Mouse (Mus musculus) G1E (cell line): ENCODE data around the gene Spats1.

ENCODE experiments used
- CTCF ChIP-seq: IDR thresholded peaks from 2 replicates; pipeline ENCODE4 v1.5.1; 2012; ENCODE audit warnings: low read depth, low read length, inconsistent platforms, mixed read lengths
- GATA1 ChIP-seq: IDR thresholded peaks from 2 replicates; pipeline ENCODE4 v1.6.1; 2012; ENCODE audit warnings: borderline replicate concordance, low read length, inconsistent platforms, mixed read lengths
- GATA2 ChIP-seq: IDR thresholded peaks from 2 replicates; pipeline ENCODE4 v1.6.1; 2012; ENCODE audit warnings: low read depth, low read length, inconsistent platforms, borderline replicate concordance
- POLR2AphosphoS5 ChIP-seq: IDR thresholded peaks from 2 replicates; pipeline ENCODE4 v1.6.1; 2012; ENCODE audit warnings: low read depth, low read length, inconsistent platforms; ENCODE audit not compliant: insufficient replicate concordance
- TAL1 ChIP-seq: conservative IDR thresholded peaks from 2 replicates; pipeline ENCODE4 v1.6.1; 2012; ENCODE audit warnings: low read depth, low read length, inconsistent platforms, mixed read lengths

- TF ChIP-seq CTCF (no peak), GATA1 (no peak), POLR2AphosphoS5 (no peak), TAL1 (no peak), GATA2 (no peak)
These were observed 29.3 kb downstream of the Spats1 start for GRCm38 (mm10) chr17:45445923-45446322.
